Mouse (Mus musculus) neural tube, embryonic 14.5 days (tissue): ENCODE data around the gene Tbx21. TPM values are rescaled to one million over a fixed set of nuclear protein-coding genes. Genes with fewer than 3 reads are reported as not detected.

ENCODE experiments used
- ATAC-seq: fragments of 200-750 bp; cut with Nextera tagmentation; 2 replicates; pipeline ENCODE4 v1.8.0; 2017; ENCODE audit warnings: low read depth, mild to moderate bottlenecking, moderate TSS enrichment, moderate library complexity
- H3K27ac ChIP-seq: fragments of 300-500 bp; sonication (generic); 2 replicates; pipeline ENCODE4 v1.5.1; 2014; ENCODE audit warnings: low read depth, mild to moderate bottlenecking, control low read depth, low read length, moderate library complexity, mixed read lengths
- H3K27me3 ChIP-seq: fragments of 300-500 bp; sonication (generic); 2 replicates; pipeline ENCODE4 v1.6.1; 2014; ENCODE audit warnings: low read length; ENCODE audit not compliant: control insufficient read depth, insufficient read depth
- H3K36me3 ChIP-seq: fragments of 300-500 bp; sonication (generic); 2 replicates; pipeline ENCODE4 v1.6.1; 2014; ENCODE audit warnings: low read length, mixed read lengths; ENCODE audit not compliant: control insufficient read depth, insufficient read depth
- H3K4me1 ChIP-seq: fragments of 300-500 bp; sonication (generic); 2 replicates; pipeline ENCODE4 v1.6.1; 2014; ENCODE audit warnings: low read length; ENCODE audit not compliant: control insufficient read depth, insufficient read depth
- H3K4me2 ChIP-seq: fragments of 300-500 bp; sonication (generic); 2 replicates; pipeline ENCODE4 v1.6.1; 2014; ENCODE audit warnings: mild to moderate bottlenecking, low read depth, low read length, control low read depth
- H3K4me3 ChIP-seq: fragments of 300-500 bp; sonication (generic); 2 replicates; pipeline ENCODE4 v1.5.1; 2014; ENCODE audit warnings: low read depth, low read length, control low read depth, mixed read lengths
- H3K9ac ChIP-seq: fragments of 300-500 bp; sonication (generic); replicated peaks from 2 replicates; pipeline ENCODE4 v1.6.1; 2014; ENCODE audit warnings: low read depth, mild to moderate bottlenecking, control low read depth, low read length, mixed read lengths
- H3K9me3 ChIP-seq: fragments of 300-500 bp; sonication (generic); 2 replicates; pipeline ENCODE4 v1.6.1; 2016; ENCODE audit warnings: low read length; ENCODE audit not compliant: control insufficient read depth
- WGBS: fragments of 180-500 bp; shearing (Covaris S2); extraction: QIAGEN DNeasy Blood & Tissue Kit; methylation state at CpG from one replicate; pipeline ENCODE4 v1.1.7; 2014; 5-methylcytosine and 5-hydroxymethylcytosine counted together
- polyA plus RNA-seq: library from polyadenylated mRNA; unstranded; fragments of >200 nt; fragmentation: Nextera tagmentation; extraction: Ambion mirVana; gene quantifications from 2 replicates; pipeline ENCODE4 v1.2.1, GENCODE M21; 2014

Tbx21 gene
- polyA plus RNA-seq, 1 experiment from 2014 or later, result 0.21 TPM

DNA sequence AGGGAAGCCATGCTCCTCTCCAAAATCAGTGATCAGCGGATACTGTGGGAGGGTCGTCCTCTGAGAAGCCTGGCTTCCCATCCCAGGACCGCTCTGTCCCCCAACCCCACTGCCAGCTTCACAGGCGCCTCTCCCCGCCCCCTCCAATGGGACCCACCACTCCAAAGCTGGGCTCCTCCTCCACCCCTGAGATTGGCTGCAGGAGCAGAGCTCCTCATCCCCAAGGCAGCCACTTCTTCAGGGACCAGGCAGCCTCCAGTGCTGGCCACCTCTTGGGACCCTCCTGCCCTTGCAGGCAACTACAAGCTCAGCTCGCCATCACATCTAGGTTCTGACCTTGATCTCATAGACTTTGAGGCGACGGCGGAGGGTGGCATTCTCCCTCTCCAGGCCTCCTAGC, 33.9 kb upstream of the Tbx21 start:
- no peaks in the 10 kb centered on the region for H3K9me3 ChIP-seq
- H3K27me3 ChIP-seq, result no peaks in the 10 kb centered on the region
- no peak for ATAC-seq
- H3K27ac ChIP-seq, result no peak overlapping the region
- 31% methylated on average over 9 of the region's 9 CpGs for WGBS
- peak overlapping the region; percentile 51; the same call in 1 of the 2 replicates for H3K4me2 ChIP-seq
- H3K36me3 ChIP-seq, result peaks cover 27% of the 10 kb centered on the region; the same call in 1 of the 2 replicates
- H3K9ac ChIP-seq, result no peak overlapping the region
- no peak overlapping the region for H3K4me3 ChIP-seq
- peaks cover 21% of the 10 kb centered on the region for H3K4me1 ChIP-seq

DNA sequence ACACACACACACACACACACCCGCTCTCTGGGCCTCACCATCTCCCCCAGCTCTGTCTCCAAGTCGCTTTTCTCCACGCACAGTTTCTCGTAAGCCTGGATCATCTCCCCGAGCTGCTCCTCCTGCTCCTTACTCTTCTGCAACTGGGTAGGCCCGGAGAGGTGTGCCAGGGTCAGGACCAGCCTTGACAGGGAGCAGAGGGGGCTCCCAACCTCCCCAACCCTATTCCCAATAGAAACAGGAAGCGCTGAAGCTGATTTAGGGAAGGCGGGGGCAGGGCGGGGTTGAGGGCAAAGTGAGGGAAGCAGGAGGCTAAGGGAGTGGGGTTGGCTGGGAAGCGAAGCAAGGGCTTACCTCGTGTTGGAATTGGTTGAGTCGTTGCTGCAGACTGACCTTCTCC, 33.5 kb upstream of the Tbx21 start:
- WGBS, result 35% methylated on average over 12 of the region's 12 CpGs
- H3K4me3 ChIP-seq, result no peak overlapping the region
- H3K27me3 ChIP-seq, result no peaks in the 10 kb centered on the region
- H3K4me2 ChIP-seq, result peak overlapping the region; percentile 51; the same call in 1 of the 2 replicates
- H3K27ac ChIP-seq, result no peak overlapping the region
- no peak for ATAC-seq
- peaks cover 21% of the 10 kb centered on the region for H3K4me1 ChIP-seq
- H3K9me3 ChIP-seq, result no peaks in the 10 kb centered on the region
- H3K9ac ChIP-seq, result no peak overlapping the region
- peaks cover 30% of the 10 kb centered on the region; the same call in 1 of the 2 replicates for H3K36me3 ChIP-seq

DNA sequence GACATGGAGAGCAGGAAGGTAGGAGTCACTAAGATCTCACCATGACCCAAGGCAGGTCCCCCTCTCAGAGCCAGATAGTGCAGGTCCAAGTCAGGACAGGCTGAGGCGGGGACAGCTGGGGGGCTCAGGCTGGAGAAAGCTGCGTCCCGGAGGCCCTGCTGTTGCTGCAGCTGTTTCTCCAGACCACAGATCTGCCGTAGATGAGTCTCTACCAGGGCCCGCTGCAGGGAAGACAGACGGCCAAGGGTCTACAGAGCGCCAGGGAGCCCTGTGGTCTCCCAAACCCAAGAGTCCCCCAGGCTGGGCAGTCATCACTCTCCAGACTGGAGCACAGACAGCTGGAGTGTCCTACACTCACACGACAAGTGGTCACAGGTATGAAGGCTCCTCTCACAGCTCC, 32.2 kb upstream of the Tbx21 start:
- H3K9ac ChIP-seq, result no peak overlapping the region
- peaks cover 14% of the 10 kb centered on the region for H3K4me1 ChIP-seq
- peaks cover 42% of the 10 kb centered on the region; the same call in 1 of the 2 replicates for H3K36me3 ChIP-seq
- no peaks in the 10 kb centered on the region for H3K9me3 ChIP-seq
- no peak overlapping the region for H3K4me2 ChIP-seq
- WGBS, result 82% methylated on average over 8 of the region's 8 CpGs
- ATAC-seq, result no peak
- no peak overlapping the region for H3K4me3 ChIP-seq
- H3K27me3 ChIP-seq, result no peaks in the 10 kb centered on the region
- no peak overlapping the region for H3K27ac ChIP-seq

DNA sequence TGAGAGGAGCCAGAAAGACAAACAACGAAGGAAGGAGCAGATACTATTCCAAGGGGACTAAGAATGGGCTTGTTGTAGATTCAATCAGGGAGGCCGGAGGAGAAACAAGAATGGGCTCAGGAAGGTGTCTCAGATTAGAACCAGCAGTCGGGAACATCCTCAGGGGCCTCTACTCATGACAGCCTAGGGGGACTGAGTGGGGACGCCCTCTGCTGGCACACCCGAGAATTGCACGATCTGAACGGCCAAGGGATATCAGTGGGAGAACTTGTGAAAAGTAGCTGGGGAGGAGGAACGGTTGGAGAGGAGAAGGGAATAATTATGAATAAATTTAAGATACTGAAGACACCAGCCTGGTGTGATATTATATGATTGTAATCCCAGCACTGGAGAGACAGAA, 31.6 kb upstream of the Tbx21 start:
- Histone ChIP-seq H3K9me3 (no peaks in the 10 kb centered on the region), H3K9ac (no peak overlapping the region), H3K4me1 (peaks cover 8% of the 10 kb centered on the region; the same call in 1 of the 2 replicates), H3K27me3 (no peaks in the 10 kb centered on the region), H3K4me3 (no peak overlapping the region), H3K27ac (no peak overlapping the region), H3K36me3 (peaks cover 42% of the 10 kb centered on the region; the same call in 1 of the 2 replicates), H3K4me2 (no peak overlapping the region)
- no peak for ATAC-seq
- WGBS, result 8% methylated on average over 8 of the region's 8 CpGs

DNA sequence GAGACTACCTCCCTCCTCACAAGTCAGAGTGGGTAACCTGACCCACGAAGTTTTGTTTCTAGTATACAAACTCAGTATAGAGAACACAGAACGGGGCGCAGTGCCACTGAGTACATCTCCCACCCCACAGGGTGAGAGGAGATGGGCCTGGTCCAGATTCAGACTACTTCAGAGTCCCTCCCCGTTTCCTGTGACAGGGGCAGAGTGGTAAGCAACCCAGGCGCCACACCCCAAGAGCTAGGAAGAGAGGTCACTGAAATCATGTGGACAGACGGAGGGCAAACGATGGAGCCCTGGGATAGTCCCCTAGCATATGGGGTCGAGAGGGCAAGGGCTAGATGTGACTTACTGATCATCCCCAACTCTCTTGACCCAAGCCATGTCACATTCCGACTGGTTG, 30.8 kb upstream of the Tbx21 start:
- H3K27me3 ChIP-seq, result no peaks in the 10 kb centered on the region
- peaks cover 8% of the 10 kb centered on the region; the same call in 1 of the 2 replicates for H3K4me1 ChIP-seq
- H3K9ac ChIP-seq, result no peak overlapping the region
- no peak for ATAC-seq
- peaks cover 42% of the 10 kb centered on the region; the same call in 1 of the 2 replicates for H3K36me3 ChIP-seq
- H3K9me3 ChIP-seq, result no peaks in the 10 kb centered on the region
- H3K4me2 ChIP-seq, result no peak overlapping the region
- H3K27ac ChIP-seq, result no peak overlapping the region
- no peak overlapping the region for H3K4me3 ChIP-seq
- 81% methylated on average over 9 of the region's 9 CpGs for WGBS

DNA sequence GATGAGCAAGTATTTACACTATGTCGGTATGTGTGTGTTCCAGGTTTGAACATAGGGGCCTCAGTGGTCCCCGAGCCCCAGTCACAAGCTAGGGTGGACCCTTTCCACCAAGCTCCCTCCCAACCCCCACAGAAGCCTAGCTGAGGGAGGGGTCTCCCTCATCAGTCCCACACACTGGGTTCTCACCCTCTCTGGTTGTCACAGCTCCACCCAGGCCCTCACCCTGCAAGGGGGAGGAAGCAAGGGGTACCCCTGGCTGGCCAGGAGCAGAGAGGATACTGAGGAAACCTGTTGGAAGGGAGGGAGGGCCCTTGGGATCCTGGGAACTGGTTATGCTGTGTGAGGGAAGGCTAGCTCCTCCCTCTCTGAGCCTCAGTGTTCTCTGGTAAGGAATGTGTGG, 30.2 kb upstream of the Tbx21 start:
- 91% methylated on average over 2 of the region's 2 CpGs for WGBS
- Histone ChIP-seq H3K4me2 (no peak overlapping the region), H3K9ac (no peak overlapping the region), H3K27ac (no peak overlapping the region), H3K27me3 (no peaks in the 10 kb centered on the region), H3K4me3 (no peak overlapping the region), H3K4me1 (peaks cover 8% of the 10 kb centered on the region; the same call in 1 of the 2 replicates), H3K9me3 (no peaks in the 10 kb centered on the region), H3K36me3 (peaks cover 42% of the 10 kb centered on the region; the same call in 1 of the 2 replicates)
- no peak for ATAC-seq

DNA sequence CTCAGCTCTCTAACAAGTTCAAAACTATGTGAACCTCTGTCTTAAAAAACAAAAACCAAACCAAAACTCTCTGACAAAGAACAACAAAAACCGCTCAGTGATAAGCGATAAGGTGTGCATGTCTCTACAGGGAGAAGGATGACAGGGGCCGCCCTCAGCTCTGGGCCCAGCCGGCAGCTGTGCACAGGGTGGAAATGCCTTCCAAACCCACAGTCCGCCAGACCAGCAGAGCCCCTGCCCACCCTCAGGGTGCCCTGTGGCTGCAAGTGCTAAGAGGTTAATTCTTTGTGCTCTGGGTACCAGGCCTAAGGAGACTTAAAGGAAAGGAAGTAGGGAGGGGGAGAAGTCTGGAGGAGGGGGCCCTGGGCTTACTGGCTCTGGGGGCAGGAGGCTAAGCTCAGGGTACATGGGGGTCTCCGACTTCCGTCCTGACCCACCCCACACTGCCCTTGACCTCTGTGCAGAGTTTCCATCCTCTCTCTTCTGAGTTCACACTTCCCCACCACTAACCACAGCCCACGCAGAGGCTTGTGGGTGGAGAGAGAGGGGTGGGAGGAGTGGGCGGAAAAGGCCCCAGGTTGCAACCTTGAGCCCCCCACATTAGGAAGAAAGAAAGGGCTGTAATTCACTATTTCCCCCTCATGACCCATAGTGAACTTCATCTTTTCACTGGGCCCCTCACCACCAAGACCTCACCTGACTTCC, 28.2 kb upstream of the Tbx21 start:
- Histone ChIP-seq H3K4me1 (peaks cover 15% of the 10 kb centered on the region), H3K4me2 (no peak overlapping the region), H3K27ac (no peak overlapping the region), H3K27me3 (no peaks in the 10 kb centered on the region), H3K36me3 (peaks cover 42% of the 10 kb centered on the region; the same call in 1 of the 2 replicates), H3K4me3 (no peak overlapping the region), H3K9ac (no peak overlapping the region), H3K9me3 (no peaks in the 10 kb centered on the region)
- no peak for ATAC-seq
- 83% methylated on average over 9 of the region's 9 CpGs for WGBS

DNA sequence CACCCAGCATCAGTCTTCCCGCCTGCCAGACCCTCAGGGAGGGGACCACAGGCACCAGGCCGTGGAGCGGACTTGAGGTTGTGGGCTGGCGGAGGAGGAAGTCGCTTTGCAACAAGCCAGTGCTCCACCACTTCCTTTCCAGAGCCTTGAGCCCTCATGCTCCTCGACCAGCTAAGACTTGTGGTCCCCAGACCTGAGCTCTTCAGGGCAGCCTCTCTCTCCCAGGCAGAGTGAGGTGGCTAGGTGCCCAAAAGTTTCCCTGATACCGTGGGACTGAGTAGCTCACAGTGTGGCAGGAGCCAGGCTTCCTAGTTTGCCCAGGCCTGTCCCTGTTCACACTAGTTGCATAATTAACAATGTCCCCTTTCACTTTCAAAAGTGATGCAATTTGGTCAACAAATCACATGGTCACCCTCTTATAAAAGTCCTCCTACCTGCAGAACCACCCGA, 27.1 kb upstream of the Tbx21 start:
- no peak overlapping the region for H3K4me3 ChIP-seq
- H3K27me3 ChIP-seq, result no peaks in the 10 kb centered on the region
- no peak overlapping the region for H3K9ac ChIP-seq
- no peak for ATAC-seq
- no peak overlapping the region for H3K27ac ChIP-seq
- 78% methylated on average over 7 of the region's 8 CpGs for WGBS
- peaks cover 34% of the 10 kb centered on the region; the same call in 1 of the 2 replicates for H3K36me3 ChIP-seq
- H3K9me3 ChIP-seq, result no peaks in the 10 kb centered on the region
- H3K4me1 ChIP-seq, result peaks cover 20% of the 10 kb centered on the region
- no peak overlapping the region for H3K4me2 ChIP-seq

DNA sequence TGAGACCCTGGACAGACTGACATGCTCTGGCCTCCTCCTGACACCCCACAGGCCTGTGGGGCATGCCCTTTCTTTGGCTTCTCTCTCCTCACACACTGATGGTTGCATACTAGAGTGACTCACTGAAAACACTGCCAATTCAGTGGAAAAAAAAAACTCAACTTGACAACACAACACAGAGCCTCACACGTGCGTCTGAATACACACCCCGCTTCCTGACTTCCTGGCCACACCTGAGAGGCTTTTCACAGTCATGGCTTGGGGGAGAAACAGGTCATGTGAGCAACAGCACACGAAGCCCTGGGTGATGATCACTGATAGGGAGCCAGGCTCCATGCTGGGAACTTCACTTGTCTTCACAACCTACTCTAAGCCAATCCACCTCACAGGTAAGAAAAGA, 25.7 kb upstream of the Tbx21 start:
- Histone ChIP-seq H3K27me3 (no peaks in the 10 kb centered on the region; the same call in 1 of the 2 replicates), H3K36me3 (peaks cover 35% of the 10 kb centered on the region; the same call in 1 of the 2 replicates), H3K4me3 (no peak overlapping the region), H3K9me3 (no peaks in the 10 kb centered on the region), H3K4me1 (peaks cover 20% of the 10 kb centered on the region), H3K4me2 (no peak overlapping the region), H3K27ac (no peak overlapping the region), H3K9ac (no peak overlapping the region)
- 86% methylated on average over 4 of the region's 4 CpGs for WGBS
- no peak for ATAC-seq
